Mouse (Mus musculus): ENCODE data around the gene H2al1n. TPM values are rescaled to one million over a fixed set of nuclear protein-coding genes. Genes with fewer than 3 reads are reported as not detected.
"Not testable (repeated sequence)": the region's sequence is repeated elsewhere in the genome, so short reads cannot be mapped to it uniquely, and the experiment has no call there.

H2al1n gene
- total RNA-seq (2021): not detected
- long read RNA-seq, experiment 1: 0 reads
- long read RNA-seq, experiment 2: 0 reads

GRCm38 (mm10) chrX:14210848-14211247, at the start of gene H2al1n:
TSS of gene H2al1n (plus strand) at chrX:14211148.
- H3K27ac ChIP-seq; DNase-seq (ENCODE audit: low spot score in 2 of 2); H3K4me3 ChIP-seq: not testable (repeated sequence)

DNA sequence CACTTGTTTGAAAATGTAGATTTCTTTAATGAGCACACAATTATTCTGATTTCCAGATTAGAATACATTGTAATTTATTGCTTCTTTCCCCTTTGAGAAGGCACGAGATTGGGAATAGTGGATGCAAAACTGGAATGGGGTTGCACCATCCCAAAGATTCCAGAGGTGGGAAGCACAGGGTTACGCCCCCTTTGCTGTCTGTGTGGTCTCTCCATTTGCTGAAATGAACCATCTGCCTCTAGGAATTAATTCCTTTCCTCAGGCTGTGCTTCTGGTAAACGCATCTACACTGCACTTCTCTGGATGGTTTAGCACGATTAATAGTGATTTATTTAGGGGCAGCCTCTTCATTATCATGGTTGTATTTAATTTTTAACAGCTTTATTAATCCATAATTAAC, 11.7 kb upstream of the H2al1n start:
- no peak for TF ChIP-seq CTCF (conservative IDR thresholded peaks at IDR 0.05)
- Histone ChIP-seq H3K27ac (no peak overlapping the region), H3K4me3 (no peak overlapping the region)
- DNase-seq (ENCODE audit: low spot score in 2 of 2): no peak

DNA sequence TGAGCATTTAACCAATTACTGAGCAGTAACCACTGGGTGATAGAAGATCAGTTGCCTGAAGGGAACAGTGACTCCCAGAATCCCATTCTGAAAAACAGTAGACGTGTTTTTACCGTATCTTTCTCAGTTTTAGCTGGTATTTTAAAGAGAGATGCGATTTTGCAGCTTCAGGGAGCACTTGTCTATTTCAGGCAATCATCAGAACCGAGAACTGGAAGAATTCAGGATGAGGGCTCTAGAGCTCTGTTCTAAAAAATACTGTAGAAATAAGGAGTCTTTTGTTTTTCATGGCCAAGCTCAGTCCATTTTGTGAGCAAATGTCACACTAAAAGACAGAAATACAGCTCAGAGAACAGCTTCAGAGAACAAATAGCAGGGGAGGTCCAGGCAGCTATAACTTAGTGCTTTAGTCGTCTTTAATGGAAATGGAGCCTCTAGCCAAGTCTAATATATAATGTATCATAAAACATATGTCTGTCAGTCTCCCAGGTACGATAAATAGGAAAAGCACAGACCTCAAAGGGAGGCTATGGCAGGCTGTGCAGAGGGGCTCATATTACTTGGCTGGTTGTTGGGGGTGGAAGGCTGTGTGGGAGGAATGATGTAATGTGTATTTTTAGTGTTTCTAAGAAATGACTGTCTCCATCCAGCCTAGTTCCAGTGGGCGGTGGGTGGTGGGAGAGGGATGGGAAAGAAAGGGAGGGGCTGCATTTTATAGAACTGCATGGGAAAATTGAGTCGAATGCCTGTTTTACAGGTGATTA, 4.7 kb upstream of the H2al1n start:
- no peak for TF ChIP-seq CTCF (conservative IDR thresholded peaks at IDR 0.05)
- Histone ChIP-seq H3K4me3 (no peak overlapping the region), H3K27ac (no peak overlapping the region)
- DNase-seq (ENCODE audit: low spot score in 2 of 2): peak in 1 of 2 experiments; percentile 18

DNA sequence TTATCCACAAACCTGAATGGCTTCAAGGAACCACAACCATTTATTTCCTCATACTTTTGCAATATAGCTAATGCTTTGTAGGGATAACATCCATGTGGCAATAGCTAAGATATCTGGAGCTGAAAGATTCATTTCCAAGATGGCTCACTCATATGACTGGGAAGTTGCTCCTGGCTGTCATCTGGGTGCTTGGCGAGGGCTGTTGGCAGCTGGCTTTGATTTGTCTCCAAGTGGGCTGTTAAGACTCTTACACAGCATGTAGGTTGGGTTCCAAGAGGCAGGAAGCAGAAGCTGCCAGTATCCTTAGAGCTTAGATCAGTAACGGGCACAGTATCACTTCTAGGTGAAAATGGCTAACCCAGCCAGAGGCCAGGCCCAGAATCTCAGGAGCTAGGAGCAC, 18.3 kb downstream of the H2al1n start:
- H3K27ac ChIP-seq: no peak overlapping the region
- H3K4me3 ChIP-seq: no peak overlapping the region
- DNase-seq (ENCODE audit: low spot score in 2 of 2): no peak
- no peak for TF ChIP-seq CTCF (conservative IDR thresholded peaks at IDR 0.05)

GRCm38 (mm10) chrX:14259597-14260239, 48.8 kb downstream of the H2al1n start:
- no peak overlapping the region for H3K27ac ChIP-seq
- TF ChIP-seq CTCF (conservative IDR thresholded peaks at IDR 0.05): no peak
- H3K4me3 ChIP-seq: no peak overlapping the region
- DNase-seq (ENCODE audit: low spot score in 2 of 2): peak; percentile 11 to 14
